Mouse (Mus musculus) cerebellum, postnatal 14 days (tissue): ENCODE results near the gene Tppp3.
A peak's percentile ranks its signal among the peaks of the same experiment; 100 is the strongest.

Experiments
- DNase-seq, 2 experiments: peaks; one replicate each; pipeline ENCODE4 v3.0.0; 2021; ENCODE audit warnings: mixed read lengths in 2 of 2

Tppp3 gene

GRCm38 (mm10) chr8:105484030-105484368, 12.7 kb upstream of the Tppp3 start:
- no peak for DNase-seq

DNA sequence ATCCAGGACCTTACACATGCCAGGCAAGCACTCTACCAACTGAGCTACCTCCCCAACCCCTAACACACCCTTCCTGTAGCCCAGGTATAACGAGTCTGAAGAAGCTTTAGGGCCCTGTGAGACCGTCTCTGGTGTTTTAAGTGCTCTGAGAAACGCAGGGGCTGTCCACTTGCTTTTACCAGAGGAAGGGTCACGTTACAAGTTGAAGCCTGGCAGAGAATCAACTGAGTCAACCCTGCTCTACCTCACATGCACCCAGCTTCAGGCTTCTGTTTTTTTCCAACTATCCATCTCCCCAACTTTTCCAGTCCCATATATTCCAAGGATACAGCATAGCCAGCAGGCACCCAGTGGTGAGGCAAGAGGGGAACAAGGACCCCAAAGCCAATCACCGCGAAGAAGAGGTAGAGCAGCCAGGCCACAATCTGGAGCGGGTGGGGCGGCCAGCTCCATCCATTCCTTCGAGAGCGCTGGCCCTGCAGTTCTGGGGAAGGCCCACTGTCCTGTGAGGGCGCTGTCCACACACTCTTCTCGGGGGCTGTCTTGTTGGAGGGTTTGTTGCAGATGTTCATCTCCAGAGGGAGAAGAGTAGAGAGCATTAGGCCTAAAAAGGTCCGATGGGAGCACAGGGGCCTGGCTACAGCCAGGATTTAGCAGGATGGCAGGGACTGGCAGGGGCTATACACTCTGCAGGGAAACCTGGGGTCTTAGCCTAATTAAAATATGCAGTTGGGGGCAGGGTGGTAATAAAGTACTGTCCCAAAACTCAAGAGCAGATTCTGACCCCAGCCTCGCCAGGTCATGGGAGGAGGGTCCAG, 12.1 kb upstream of the Tppp3 start:
- peak; percentile 62 to 82 for DNase-seq

GRCm38 (mm10) chr8:105482123-105482522, 10.8 kb upstream of the Tppp3 start:
- DNase-seq: no peak

DNA sequence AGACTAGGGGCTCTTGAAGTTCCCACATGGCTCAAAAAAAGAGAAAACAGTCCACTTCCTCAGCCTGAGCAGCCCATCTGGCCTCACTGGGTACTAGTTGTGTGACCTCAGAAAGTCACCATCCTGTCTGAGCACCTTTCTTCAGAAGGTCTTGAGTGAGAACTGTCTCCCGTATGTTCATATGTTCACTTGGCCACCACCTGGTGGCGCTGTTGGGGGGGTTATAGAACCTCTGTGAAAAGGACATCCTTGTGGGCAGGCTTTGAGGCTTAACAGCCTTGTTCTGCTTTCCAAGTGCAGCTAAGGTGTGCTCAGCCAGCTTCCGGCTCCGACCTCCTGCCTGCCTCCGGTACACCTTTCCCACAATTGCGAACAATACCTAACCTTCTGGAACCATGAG, 10.1 kb upstream of the Tppp3 start:
- peak in 1 of 2 experiments; percentile 76 for DNase-seq

DNA sequence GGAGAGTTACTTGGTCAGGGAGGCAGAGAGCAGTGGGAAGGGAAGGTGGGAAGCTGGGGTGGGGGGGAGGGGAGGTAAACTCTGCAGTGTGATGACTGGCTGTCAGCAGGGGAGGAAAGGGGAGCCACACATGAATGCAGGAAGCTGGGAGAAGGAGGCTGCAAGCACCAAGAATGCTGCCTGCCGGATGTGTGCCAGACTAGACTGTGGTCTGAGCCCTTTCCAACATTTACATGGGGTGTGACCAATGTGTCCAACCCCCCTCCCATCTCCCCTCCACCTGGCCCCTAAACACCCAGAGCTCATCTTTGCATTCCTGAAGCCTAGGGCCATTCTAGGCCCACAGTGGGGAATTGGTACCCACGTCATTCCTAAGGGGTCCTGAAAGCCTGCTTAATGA, 9.7 kb upstream of the Tppp3 start:
- no peak for DNase-seq

GRCm38 (mm10) chr8:105477792-105478191, 6.5 kb upstream of the Tppp3 start:
- DNase-seq: no peak

- DNase-seq: peak; percentile 85 to 88
Measured at GRCm38 (mm10) chr8:105476628-105477413, 5.5 kb upstream of the Tppp3 start.

GRCm38 (mm10) chr8:105476161-105476560, 4.8 kb upstream of the Tppp3 start:
- no peak for DNase-seq

DNA sequence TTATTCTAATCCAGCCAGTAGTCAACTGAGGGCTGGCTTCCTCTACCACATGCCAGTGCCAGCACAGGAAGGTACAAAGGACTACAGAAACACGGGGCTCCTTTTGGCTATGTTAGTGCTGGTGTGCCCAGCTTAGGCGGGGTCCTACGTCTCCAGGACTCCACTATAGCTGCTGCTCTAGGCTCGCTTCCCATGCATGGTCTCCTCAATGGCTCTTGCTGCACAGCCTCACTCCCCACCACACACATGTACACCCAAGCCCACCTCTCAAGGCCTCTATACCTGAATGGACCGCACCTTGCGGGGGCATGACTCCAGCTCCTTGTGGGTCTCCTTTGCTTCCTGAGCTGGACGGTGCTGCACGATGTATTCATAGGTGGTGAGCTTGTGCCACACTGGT, 4.4 kb upstream of the Tppp3 start:
- no peak for DNase-seq

DNA sequence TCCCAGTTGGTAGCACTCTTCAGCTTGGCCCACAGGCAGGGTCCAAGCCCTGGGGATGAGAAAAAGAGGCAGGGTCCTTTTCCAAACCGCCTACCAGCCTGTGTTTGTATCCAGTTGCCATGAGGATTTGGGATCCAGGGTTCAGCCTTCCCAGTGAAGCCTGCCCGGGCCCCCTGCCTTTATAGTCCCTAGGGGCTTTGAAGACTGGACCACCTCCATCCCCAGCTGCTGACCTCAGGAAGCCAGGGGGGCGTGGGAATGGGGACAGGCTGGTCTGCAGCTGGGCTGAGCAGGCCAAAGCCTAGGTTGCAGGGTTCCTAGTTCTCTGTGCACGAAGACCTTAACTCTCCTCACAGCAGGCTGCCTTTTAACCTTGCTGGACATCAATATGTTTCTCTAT, 3.9 kb upstream of the Tppp3 start:
- DNase-seq: no peak

DNA sequence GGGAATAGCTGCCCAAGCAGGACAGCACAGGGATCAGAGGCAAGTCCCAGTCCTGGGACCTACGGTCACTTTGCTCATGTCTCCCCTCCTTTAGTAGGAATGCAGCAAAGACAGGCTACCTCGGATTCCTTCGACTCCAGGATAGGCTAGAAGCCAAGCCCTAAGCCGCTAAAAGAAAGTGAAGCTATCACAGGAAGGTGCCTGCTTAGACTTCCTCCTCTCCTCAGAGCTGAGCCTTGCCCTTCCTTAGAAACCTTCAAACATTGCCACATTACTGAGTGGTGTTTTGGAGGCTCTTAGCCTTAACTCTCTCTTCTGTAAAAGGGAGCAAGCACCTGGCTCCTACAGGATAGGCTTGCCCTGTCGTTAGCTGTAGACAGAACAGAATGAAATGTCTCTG, 3.4 kb upstream of the Tppp3 start:
- DNase-seq: no peak

- peak in 1 of 2 experiments; percentile 44 for DNase-seq
Measured at GRCm38 (mm10) chr8:105473816-105474606, 2.7 kb upstream of the Tppp3 start.

DNA sequence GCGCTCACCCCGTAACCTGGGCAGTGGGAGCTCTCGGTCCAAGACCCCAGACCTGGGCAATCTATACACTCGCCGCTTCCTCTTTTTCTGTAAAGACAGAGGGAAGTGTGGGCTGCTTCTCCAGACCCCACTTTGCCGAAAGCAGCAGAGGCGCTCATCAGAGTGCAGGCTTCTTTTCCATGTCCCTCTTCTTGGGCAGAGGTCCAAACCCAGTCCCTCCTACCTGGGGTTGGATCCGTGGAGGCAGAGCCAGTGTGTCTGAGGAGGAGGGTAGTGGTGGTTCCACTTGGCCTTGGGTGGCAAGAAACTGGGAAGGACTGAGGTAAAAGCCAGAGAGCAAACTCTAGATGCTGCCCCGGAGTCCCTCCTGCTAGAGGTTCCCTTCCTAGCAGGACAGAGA, 1.7 kb upstream of the Tppp3 start:
- peak in 1 of 2 experiments; percentile 29 for DNase-seq

DNA sequence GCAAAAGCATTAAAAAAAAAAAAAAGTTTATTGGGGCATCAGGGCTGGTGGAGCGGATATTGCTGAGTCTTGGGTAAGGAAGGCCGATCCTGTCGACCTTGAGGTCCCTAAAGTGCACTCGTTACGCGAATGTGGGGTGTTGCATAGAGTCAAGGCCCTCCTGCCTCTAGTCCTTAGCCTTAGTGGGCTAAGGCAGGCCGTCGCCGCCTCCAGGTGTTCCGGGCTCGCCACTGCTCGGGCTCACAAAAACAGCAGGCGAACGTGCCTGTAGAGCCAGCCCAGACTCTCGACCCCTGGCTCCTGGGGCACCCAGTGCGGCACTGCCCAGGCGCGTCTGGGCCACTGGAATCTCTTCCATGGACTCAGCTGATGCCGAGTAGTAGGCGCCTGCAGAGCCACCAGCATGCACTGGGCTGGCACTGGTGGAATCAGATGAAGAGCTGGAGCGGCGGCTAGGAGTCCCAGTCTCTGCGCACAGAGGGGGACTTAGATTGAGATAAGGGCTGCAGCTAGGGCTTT, 1.1 kb upstream of the Tppp3 start:
- peak in 1 of 2 experiments; percentile 24 for DNase-seq

- DNase-seq: peak in 1 of 2 experiments; percentile 37
Measured at GRCm38 (mm10) chr8:105470681-105471313, 529 bp downstream of the Tppp3 start.

DNA sequence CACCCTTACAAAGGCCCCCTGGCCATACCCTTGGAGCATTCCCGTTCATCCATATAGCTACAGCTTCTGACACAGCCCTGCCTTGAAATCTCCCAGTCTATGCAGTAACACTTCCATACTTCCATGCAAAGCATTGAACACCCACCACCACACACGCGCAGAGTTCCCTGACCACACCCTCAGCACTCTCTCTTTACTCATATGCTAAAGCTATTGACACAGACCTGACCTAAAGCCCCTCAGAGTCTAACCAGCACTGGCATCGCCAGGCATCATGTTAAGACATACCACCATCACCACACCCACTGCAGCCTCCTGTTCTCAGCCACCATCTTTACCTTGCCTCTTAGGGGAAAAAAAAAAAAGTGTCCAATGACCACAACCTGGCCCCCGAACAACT, 1.1 kb downstream of the Tppp3 start:
- peak in 1 of 2 experiments; percentile 20 for DNase-seq

- no peak for DNase-seq
Measured at GRCm38 (mm10) chr8:105469816-105470215, 1.5 kb downstream of the Tppp3 start.

DNA sequence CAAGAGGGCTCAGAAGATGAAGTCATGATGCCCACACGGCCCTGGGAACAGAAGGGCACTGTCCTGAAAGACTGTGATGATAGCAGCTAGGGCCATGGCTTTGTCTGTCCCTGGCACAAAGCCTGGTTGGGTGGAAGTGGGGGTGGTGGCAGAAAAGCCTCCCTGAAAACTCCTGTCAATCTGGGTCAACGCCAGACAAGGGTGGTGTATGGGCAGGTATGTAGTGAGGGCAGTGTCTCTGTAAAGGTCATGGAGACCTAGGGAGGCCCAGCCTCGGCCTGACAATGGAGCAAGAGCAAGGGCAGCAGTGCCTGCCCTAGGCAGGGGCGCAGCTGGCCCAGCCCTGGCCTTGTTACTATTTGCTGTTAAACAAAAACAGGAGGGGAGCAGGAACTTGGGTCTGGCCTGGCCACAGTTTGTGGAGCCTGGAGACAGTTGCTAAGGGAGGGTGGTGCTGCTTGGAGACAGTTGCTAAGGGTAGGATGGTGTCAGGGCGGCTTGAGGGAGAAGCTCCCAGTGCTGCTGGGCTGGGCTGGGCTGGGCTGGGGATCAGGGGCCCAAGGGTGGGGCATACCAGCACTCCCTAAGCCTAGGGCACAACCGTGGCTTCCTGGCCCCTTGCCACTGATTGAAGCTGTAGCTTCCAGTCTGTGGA, 2.2 kb downstream of the Tppp3 start:
- DNase-seq: peak; percentile 78 to 83

GRCm38 (mm10) chr8:105468002-105468720, 3.2 kb downstream of the Tppp3 start:
- peak; percentile 81 for DNase-seq

GRCm38 (mm10) chr8:105467396-105467985, 3.8 kb downstream of the Tppp3 start:
- DNase-seq: peak; percentile 60 to 62
